Mouse (Mus musculus): ENCODE results near the gene Mb. TPM values are rescaled to one million over a fixed set of nuclear protein-coding genes. Genes with fewer than 3 reads are reported as not detected.

The Mb gene
- total RNA-seq, 2 experiments from 2014 or later = not detected

DNA sequence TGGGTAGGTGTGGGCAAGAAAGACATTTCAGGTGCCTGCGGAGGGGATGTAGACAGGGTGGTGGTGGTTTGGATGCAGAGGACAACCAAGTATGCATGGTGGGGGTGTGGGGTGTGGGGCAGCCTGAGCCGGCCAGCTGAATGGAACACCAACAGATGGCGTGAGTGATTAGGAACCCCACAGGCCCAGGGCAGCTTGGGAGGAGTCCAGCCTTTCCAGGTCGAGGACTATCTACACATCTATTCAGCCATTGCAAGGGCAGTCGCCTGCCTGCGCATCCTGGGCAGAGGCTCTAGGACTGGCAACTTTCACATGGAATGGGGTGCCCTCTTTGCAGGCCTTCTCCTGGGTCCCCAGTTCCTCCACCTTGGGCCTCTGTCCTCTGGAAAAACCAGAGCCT is 15.9 kb downstream of the Mb start:
- ATAC-seq (replicated peaks; ENCODE audit: low FRiP score, low TSS enrichment, poor library complexity, severe bottlenecking) = no peak

DNA sequence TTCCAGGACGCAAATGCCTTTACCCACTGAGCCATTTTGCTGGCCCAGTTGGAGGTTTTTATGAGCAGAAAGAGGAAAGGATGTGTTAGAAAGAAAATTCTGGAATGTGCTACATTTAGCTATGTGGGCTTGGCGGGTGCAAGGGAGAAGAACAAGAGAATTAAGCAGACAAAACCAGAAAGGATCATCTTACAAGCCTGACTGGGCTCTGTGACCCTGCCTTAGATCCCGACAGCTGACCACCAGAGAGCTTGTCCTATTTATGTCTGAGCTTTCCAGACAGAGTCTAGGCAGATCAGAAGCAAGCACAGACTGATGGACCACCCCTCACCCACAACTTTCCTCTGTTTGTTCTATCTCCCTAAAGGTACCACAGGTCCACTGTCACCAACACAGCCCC is 19.2 kb downstream of the Mb start:
- no peak for ATAC-seq (replicated peaks; ENCODE audit: low FRiP score, low TSS enrichment, poor library complexity, severe bottlenecking)

DNA sequence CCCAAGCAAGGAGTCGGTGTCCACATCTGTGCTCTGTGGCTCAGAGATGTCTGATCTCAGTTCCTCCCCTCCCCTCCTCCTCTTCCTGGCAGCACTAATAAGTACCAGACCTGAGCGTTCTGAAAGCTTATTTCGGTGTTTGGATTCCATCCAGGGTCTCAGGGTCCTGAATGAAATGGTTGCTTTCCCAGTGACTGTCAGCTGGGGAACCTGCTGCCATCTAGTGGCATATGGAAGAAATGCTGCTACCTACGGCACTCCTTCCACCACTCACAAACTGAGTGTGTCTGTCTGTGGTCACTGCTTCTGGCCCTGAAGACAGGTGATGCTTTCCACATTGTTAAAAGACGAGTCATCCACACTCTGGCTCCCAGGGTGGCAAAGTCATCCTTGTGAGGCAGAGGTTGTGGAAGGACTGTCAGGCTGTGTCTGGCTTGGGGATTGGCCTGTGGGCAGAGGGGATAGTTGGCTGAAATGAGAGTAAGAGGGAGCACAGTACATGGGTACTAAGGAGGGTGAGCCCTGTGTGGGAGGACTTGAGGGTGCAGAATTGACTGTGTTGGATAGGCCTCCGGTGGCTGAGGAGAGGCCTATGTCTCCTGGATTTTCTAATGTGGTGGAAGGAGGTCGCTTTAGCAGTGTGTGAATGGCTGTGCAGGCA is 21.0 kb downstream of the Mb start:
- ATAC-seq (replicated peaks; ENCODE audit: low FRiP score, low TSS enrichment, poor library complexity, severe bottlenecking) = peak; percentile 73

DNA sequence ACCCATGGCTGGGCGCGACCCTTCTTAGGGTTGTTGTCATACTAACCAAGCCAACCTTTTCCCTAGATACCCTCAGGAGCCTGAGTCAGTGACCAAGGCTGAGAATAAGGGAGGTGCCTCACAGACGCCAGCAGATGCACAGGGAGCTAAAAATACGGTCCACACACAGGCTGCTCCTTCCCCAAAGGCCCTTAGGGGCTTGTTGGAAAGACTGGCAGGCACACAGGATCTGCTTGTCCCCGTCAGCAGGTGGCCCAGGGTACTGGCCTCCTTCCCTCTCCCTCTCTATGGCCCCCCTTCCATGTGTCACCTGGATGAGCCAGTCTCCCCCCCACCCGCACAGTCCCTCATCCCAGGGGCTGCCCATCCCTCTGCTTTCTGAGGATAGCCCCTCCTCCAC is 22.8 kb downstream of the Mb start:
- ATAC-seq (replicated peaks; ENCODE audit: low FRiP score, low TSS enrichment, poor library complexity, severe bottlenecking) = no peak

DNA sequence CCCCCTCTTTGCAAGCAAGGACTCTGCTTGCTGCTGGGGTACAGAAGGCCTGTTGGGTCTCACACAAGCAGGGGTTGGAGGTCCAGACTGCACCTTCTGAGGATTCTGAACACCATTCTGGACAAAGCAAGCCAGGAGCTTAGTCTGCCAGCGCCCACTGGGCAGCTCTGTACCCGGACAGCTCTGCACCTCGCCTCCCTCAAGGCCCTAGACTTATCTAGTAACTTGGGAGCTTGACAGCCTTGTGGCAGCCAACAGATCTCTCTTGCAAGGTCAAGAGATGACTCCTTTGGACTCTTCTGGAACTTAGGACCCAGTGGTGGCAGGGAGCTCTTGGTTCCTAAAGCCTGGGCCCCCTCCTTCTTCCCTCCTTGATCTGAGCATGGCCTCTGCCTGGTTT is 23.4 kb downstream of the Mb start:
- ATAC-seq (replicated peaks; ENCODE audit: low FRiP score, low TSS enrichment, poor library complexity, severe bottlenecking) = no peak

DNA sequence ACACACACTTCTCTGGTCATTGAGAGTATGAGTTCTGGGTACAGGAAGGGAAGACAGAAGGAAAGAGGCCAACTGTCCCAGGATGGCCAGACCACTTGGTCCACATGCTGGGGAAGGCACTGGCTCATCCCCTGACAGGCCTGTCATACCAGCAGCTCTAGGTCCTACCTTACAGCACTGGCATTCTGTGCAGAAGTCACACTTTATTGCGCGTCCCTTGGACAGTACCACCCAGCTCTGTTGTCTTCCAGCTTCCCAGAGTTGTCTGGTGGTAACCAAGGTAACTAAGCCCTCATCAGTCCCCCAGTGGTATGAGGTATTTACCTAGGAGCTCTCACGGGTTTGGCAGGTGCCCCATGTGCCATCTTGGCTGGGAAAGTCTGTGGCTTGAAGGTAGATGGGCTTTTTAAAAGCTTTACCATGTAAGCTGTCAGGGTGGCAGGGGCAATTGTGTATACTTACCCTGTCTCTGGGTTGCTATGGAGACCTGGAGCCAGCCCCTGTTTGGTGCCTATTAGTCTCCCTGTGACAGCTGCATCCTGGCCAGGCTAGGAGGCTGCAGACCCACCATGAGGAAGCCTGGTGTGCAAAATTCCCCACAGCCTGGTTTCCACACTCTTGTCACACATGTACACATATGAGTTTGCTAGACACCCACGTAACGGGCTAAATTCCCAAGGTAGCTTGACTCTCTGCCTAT is 24.4 kb downstream of the Mb start:
- no peak for ATAC-seq (replicated peaks; ENCODE audit: low FRiP score, low TSS enrichment, poor library complexity, severe bottlenecking)

DNA sequence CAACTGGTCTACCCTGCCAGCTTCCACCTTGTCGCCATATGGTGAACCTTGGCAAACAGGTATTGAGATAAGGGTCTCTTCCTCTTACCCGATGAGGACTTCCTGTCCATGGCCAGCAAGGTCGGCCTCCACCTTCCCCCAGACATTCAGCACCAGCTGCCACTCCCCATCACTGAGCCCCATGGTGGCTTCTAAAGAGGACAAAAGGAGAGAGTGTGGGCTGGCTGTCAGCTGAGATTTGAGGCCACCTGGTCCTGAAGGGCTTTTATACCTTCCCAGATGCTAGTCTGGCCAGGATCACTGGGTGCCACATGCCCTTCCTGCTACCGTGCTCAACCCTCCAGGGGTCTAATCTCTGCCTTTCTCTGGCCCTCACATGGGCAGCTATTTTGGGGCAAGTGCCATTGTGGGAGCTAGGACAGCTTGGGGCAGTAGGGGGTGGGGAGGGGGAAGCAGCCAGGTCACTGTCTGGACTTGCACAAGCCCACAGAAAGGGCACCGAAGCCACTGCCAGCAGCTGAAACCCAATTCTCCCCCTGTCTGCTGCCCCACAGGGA is 28.0 kb downstream of the Mb start:
- no peak for ATAC-seq (replicated peaks; ENCODE audit: low FRiP score, low TSS enrichment, poor library complexity, severe bottlenecking)

DNA sequence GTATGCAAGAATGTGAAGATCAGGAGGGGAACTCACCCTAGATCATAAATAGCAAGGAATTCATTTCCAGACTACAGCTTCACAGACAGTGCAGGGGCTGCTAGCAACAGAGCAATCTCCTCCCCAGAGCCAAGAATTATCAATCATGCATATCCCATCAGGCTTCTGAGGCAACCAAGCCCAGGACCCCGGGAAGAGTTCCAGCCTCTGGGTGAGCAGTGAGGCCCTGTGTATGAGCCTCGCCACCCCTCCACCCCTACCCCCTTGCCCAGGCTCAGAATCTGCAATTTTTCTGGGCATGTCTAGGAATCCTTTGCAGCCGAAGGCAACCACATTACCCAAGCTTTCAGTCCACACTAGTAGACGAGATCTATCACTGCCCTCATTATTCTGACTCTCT is 28.6 kb downstream of the Mb start:
- no peak for ATAC-seq (replicated peaks; ENCODE audit: low FRiP score, low TSS enrichment, poor library complexity, severe bottlenecking)

DNA sequence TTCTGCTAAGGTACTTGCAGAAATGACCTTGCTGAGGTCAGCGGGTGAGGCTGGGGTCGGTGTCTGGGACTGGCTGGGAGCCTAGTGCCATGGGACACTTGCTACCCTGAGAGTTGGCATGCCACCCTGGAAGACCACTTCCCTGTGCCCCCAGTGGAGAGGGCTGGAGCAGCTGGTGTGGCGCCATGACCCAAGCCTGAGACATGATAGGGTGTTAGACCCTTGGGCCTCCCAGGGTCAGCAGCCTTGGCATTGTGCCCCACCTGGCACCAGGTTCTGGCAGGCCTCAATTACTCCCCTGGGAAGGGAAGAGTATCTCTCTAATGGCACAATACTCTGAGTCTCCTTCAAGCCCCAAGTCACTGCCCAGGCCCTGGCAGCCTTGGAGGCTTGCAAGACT is 29.4 kb downstream of the Mb start:
- no peak for ATAC-seq (replicated peaks; ENCODE audit: low FRiP score, low TSS enrichment, poor library complexity, severe bottlenecking)

DNA sequence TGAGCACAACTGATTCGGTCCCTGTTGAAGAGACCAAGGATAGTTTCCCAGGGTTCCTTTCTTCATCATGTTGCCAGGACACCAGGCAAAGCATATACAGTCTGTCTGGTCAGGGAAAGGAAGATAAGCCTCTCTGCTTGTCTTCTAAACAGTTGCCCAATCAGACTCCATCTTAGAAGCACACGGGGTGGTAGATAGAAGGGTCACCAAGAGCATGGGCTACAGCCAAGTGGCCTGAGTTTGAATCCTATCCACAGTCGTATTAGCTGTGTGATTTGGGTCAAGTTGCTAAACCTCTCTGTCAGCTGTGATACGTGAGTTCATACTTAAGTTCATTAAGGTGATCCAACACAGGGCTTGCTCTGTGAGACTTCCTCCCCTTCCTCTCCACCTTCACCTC is 30.3 kb downstream of the Mb start:
- no peak for ATAC-seq (replicated peaks; ENCODE audit: low FRiP score, low TSS enrichment, poor library complexity, severe bottlenecking)

DNA sequence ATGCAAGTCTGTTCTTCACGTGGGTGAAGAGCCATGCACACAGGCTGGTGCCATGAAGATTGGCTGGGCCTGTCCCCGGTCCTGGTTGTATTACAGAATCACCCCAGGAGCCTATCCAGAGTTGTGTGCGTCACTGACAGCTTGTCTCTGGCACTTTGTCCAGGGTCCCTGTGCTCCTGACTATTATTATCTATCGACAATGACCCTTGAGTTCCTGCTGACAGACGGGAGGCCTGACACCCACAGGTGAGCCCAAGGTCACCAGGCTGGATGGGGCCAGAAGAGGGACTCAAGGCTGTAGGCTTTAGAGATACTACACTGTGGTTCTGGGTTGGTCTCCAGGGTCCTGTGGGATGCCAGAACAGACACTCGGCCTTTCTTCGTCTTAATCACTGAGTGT is 30.9 kb downstream of the Mb start:
- ATAC-seq (replicated peaks; ENCODE audit: low FRiP score, low TSS enrichment, poor library complexity, severe bottlenecking) = no peak

DNA sequence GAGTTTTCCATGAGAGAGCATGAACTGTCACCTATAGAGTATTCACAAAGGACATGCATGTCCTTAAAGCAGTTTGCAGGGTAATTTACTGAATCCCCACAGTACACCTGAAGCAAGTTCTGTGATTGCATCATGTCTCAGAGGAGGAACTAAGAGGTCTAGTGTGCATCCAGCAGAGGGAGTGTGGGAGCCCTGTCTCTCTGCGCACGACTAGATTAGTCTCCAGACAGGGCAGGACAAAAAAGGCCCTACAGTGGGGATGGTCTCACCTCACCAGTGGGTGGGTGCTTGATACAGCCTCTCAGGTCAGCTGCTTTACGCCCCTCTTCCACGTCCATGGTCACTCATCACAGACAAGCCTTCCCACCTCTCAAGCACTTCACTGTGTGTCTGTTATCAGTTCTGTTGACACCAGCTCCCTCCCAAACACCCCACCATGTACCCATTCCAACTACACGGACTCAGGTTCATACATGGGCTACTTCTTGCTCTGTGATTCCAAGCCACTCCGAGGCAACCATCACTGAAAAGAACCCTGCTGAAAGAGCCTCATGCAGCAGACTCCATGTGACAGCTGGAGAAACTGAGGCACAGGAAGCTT is 31.6 kb downstream of the Mb start:
- ATAC-seq (replicated peaks; ENCODE audit: low FRiP score, low TSS enrichment, poor library complexity, severe bottlenecking) = no peak

DNA sequence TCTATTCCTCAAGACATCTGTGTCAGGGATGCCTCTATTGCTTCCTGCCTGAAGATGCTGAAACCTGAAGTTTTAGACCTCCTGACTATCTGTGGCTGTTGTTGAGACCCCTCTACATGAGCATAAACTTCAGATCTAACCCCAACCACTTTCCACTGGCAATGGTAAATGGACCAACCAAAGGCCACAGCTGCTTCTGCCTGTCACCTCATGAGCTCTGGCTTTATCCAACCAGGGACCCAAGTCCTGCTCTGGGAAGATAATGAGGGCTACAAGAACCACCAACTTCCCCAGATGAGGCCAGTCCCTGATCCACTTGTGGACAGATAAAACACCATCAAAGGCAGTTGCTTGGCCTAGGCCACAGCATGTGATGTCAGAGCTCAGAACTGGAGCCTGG is 32.6 kb downstream of the Mb start:
- no peak for ATAC-seq (replicated peaks; ENCODE audit: low FRiP score, low TSS enrichment, poor library complexity, severe bottlenecking)

DNA sequence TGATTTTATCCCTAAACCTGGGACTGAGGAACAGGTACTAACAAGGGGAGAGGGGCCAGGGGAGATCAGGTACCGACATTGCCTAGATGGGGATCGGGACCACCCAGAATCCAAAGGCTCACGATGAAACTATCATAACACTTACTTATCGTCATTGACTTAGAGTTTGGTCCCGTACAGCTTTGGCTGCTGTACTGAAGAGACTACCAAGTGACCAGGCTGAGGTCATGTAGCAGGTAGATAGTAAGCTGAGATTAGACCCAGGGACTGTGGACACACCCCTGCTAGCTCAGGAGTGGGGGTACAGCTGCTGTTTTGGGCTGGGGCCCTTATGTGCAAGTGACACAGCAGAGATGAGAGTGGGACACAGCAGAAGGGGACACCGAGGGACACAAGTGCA is 34.0 kb downstream of the Mb start:
- ATAC-seq (replicated peaks; ENCODE audit: low FRiP score, low TSS enrichment, poor library complexity, severe bottlenecking) = no peak

DNA sequence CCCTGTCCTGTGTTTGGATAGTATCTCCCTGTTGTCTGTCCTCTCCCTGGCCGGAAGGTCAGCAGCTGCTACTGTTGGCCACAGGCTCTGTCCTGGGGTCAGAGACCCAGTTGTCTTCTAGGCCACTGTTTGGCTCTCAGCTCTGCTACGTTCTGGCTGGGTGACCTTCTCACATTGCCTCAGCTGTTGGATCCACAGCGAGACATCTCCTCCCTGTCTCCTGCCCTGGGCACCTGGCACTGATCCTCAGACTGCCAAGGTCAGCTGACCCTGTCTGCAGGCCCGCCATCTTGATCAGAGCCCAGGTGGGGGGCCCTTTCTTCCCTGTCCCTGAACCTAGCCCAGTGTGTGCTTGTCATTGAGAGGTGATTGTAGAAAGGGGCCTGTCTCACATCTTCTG is 35.5 kb downstream of the Mb start:
- ATAC-seq (replicated peaks; ENCODE audit: low FRiP score, low TSS enrichment, poor library complexity, severe bottlenecking) = no peak

DNA sequence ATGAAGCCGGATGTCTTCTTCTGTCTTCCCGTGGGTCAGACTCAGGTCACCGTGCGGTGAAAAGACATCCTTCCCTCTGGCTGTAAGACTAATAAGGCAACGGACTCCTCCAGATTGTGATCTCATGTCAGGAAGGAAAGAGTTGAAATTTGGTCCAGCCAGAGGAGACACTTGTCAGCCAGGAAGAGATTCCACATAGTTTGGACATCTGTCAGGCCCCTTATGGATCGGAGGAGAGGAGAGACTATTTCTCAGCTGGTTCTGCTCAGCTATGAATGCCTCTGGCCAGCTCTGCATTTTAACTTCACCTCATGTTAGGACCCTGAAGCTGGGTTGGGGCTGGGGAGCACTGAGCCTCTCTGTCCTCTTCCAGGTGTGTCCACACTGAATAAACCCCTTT is 36.0 kb downstream of the Mb start:
- no peak for ATAC-seq (replicated peaks; ENCODE audit: low FRiP score, low TSS enrichment, poor library complexity, severe bottlenecking)

DNA sequence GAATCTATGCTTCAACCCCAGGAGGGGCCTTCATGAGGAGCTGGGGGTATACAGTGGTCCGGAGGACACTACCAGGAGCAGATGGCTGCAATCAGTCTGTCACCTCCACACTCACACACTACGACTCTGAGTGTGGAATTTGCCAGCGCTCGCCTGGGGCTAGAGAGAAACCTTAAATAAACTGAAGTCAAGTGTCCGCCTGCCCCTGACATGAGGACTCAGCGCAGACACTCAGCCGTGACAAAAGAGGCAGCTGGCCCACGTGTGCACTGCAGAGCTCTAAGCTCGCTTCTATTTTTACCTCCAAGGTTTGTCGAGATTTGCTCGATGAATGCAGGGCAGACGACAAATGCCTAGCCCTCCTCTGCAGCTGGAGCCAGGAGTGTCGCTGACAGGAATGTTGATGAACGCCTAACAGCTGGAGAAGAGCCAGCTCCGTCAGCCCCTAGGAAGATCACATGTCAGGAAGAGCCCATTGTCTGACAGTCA is 36.7 kb downstream of the Mb start:
- ATAC-seq (replicated peaks; ENCODE audit: low FRiP score, low TSS enrichment, poor library complexity, severe bottlenecking) = no peak

DNA sequence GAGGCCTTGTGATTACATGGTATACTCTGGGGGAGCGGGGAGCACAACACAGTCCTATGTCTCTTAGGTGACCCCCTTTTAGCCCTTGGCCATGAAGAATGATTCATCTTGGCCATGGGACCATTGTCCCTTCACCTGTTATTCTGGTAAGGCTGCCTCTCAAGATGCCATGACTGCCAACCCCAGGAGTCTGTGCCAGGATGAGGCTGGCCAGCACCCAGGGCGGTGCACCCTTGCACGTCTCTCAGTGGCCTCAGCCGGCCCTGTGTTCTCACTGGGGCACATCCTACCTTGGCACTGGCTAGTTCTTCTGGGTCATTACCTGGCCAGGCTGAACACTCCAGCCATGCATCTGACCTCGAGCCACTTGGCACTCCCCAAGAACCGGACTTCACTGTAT is 41.6 kb downstream of the Mb start:
- no peak for ATAC-seq (replicated peaks; ENCODE audit: low FRiP score, low TSS enrichment, poor library complexity, severe bottlenecking)

DNA sequence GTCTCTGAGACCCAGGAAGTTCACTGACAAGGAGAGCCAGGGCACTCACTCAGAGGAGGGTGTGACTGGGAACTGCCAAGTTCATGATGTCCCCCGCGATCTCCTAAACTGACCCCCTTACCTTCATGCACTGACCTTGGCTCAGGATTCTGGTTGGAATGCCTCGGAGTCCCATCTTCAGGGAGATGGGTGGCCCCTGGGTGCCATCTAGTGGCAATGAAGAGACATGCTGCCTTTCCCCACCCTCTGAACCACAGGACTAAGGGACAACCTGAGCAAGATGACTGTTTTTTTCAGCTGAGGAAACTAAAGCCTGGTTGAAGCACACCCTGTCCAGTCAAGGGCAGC is 46.6 kb downstream of the Mb start:
- no peak for ATAC-seq (replicated peaks; ENCODE audit: low FRiP score, low TSS enrichment, poor library complexity, severe bottlenecking)

DNA sequence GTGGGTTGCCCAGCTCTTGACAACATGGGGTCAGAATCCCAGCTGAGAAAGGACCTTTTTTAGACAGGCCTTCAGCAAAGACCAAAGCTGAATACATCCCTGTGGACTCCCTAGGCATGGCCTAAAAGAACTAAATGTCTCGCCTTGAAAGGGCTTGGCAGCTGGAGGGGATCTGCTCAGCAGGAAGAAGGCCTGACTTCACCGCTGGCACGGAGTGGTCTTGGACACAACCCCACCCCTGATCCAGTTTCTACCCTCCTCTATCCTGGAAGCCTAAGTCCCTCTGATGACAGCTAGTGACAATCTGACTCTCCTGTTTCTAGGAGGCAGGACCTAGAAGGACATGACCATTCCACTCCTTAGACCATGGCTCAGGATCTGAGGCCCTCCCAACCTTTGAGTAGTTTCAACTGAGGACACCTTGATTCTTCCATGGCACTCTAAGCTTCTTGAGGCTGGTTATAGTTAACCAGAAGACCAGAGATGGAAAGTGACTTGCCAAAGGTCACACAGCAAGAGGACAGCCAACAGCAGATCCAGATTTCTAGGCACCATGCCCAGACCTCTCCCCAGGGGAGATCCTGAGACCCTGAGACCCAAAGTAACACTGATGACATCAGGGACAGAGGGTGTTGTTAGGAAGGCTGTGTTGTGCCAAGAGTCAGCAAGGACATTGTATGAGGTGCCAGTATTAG is 47.1 kb downstream of the Mb start:
- no peak for ATAC-seq (replicated peaks; ENCODE audit: low FRiP score, low TSS enrichment, poor library complexity, severe bottlenecking)
